Mouse (Mus musculus) spleen, postnatal 36 days (tissue): ENCODE measurements at regions not wholly inside any gene's neighbourhood (a gene's known extent, or its start where the extent isn't known, plus 50 kb on each side); places are given as distances from the start of the nearest gene placed in this dataset.

Experiments
- DNase-seq, 2 experiments: peaks; one replicate each; pipeline ENCODE4 v3.0.0; 2022; ENCODE audit warnings: low spot score in 2 of 2, mixed read lengths in 1 of 2

DNA sequence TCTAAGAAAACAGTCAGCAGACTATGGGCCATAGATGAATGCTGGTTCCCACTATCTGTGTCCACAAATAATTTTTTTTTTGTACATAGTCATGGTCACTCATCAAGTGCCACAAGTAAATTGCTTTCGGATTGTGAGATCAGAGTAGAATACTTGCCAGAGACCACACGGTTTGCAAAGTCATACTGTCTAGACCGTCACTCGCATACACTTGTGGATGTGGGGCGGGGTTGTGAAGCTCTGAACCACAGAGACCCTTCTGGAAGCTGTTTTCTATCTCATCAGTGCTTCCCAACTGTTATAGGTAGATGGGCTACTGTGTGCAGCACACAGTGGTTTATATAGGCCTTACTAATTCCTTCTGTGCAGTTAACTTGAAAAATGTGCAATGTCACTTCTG, 100.9 kb upstream of the Runx1 start:
- DNase-seq = no peak

DNA sequence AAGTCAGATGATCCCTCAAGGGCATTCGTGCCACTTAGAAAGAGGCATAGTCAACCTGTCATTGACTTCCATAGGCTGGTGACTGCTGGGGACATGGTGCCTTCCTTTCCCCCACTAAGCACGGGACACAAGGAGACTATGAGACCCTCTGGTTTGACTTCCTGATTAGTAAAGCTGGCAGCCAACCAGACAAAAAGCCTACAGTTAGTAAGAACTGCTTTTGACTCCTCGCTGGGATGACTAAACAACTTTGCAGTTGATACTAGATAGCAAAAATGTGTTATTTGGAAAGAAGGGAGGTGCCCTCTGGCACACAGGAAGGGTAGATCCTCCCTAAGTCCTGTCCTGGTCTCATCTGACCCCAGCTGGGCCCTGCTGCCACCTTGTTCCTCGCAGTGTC, 95.0 kb upstream of the Runx1 start:
- DNase-seq = no peak

DNA sequence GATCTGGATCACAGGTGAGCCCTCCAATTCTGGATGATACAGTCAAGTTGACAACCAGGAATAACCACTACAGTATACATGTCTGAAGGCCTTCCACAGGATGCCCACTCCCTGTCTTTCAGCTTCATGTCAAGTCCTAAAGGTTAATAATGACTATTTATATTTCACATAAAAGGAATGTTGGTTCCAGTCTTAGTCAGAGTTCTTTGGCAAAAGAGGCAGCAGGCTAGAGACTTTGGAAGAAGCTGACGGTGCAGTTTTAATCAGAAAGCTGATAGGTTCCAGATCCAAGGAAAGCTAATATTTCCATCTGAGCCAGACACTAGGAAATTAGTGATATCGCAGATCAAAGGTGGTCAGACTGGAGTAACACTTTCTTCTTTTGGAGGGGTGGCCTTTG, 91.4 kb upstream of the Runx1 start:
- no peak for DNase-seq

DNA sequence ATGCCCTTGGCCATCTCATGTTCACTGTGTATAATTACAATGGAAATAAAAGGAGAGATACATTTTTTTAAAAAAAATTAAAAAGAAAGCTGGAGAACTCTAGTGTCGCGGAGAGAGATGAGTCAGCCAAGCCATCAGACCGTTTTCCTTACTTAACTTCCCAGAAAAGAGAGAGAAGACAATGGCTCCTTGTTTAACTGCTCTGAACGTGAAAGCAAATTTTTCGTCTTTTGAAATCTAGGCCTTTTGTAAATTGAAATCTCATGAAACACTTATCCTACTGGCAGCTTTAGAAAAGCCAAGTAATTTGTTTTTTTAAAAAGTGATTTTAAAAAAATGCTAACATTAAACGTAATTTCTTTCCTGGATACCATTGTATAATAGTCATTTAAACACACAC, 89.7 kb upstream of the Runx1 start:
- DNase-seq = no peak

DNA sequence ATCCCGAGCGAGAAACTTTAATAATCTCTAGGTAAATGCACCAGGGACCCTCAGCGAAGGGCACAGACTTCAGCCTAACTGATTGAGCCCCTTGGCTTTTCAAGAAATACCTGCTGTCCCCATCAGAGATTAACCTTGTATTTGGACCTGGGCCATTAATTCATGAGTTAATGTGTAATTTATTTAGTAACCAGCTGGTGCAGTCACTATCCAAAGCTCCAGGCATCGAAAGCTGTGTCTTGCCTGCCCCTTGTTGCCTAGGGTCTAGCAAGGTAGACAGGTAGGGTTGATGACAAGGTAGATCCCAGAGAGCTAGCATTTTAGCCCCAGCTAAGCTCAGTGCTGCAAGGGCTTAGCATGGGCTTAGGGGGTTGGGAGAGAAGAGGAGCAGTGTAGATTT, 80.9 kb upstream of the Runx1 start:
- no peak for DNase-seq

DNA sequence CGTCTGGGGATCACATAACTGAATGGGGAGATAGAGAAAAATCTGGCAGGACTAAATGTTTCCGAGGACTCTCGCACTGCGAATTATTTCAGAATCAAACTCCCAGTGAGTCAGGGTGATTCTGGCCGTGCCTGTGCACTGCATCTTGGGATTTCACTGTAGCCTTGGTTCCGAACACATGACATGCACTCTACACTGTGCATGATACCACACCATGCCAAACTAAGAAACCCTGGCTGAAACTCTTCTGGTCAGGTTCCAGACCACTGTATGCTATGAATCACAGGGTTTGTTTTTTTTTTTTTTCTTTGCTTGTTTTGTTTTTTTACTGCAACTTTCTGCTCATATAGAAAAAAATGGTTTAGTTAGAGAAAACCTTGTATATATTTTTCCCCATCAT, 79.7 kb upstream of the Runx1 start:
- DNase-seq = no peak

DNA sequence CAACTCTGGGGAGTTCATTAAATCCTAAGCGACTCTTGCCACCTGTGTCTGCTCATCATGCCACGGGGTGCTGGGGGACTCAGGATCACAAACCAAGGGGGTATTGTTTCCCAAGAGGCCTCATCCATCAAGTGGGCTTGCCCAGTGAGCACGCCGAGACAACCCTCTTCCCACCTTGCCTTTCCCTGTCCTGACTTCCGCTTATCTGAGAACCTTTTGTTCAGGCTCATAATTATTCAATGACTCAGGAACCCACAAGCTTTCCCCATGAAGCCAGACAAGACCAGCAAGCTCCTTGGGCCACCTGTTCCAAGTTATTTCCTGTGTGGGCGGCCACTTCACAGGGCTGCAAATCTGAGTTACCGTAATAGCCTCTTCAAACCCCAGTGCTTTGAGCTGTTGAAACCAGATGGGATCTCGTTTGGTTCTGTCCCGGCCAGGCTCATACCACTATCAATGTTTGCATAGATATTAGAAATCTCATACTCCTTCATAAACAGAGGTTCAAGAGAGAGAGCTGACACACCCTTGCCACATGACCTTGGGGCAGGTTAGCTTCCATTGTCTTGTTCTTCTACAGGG, 78.0 kb upstream of the Runx1 start:
- no peak for DNase-seq

DNA sequence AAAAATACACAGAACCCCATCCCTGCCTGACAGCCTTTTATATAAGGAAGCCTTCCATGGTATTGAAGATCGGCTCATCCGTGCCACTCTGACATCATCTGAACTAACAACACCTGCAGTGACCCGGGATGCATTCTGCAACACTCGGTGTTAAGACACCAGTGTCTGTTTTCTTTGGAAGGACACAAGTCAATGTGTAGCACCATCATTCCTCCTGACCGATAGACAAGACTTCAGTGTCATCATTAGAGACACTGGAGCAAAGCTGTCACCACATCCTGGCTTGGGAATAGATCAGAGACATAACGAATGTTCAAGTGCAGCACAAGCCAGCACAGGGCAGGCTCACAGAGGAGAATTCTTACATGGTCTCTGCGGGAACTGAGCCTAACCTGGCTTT, 77.5 kb upstream of the Runx1 start:
- DNase-seq = no peak

DNA sequence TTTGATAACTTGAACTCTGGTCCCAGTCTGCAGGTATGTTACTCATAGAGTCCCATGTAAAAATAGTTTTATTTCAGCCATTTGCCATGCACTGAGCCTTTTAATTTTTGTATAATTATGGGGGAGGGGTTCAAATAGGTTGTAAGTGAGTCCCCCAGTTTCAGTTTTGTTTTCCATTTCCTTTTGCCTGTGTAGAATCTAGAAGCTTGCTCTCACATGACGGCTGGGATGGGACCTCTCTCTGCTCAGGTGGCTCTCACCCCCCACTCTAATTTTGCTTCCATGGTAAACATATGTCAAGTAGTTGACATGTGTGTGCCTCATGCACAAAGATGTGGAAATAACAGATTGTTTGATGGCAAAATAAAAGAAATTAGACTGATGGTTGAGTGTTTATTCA, 73.8 kb upstream of the Runx1 start:
- DNase-seq = no peak

DNA sequence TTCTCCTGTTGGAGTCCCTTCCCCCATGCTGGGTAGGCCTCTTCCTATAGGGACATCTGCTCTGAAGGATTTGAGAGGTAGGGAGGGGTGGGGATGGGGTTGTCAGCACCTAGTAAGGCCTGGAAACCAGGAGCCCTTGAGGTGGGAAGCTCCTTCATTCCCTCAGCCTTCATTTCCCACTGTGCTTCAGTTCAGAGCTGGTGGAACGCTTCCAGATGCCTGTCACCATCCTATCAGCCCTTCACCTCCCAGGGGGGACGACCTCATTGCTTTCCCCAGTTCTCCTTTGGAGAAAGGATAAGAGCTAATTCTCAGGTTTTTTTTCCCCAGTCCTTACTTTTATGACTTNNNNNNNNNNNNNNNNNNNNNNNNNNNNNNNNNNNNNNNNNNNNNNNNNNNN, 65.8 kb upstream of the Runx1 start:
- DNase-seq = no peak

DNA sequence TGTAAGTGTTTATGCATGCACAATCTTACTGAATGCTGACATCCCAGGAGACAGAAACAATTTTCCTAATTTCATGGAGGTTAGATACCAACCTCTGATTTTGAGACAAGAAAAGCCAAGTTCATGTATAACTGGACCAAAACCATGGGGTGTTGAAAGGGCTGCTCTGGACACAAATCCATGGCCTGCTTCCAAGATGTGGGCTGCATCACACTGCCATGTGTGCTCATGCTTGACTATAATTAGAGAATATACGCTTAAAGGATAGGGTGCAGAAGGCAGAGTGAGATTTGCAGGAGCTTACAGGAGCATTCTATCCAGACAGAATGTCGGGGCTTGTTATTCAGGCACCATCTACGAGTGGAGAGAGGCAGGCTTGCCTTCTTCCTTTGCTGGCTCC, 64.8 kb upstream of the Runx1 start:
- DNase-seq = no peak

DNA sequence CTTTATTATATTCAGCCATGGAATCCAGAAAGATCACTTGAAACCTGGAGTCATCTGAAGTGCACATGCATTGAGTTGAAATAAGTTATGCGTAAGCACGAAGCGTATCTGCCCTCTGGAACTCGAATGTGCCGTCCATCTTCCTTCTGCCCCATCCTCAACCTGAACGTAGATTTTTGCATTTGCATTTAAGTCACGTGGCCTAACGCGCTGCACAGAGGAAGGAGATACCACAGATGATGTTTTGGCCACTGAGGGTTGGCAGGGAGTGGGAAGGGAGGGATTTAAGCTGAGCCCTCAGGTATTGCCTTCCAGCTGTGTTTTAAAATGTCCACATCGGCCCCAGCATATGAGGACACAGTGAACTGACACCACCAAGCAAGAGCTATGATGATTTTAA, 63.6 kb upstream of the Runx1 start:
- no peak for DNase-seq

DNA sequence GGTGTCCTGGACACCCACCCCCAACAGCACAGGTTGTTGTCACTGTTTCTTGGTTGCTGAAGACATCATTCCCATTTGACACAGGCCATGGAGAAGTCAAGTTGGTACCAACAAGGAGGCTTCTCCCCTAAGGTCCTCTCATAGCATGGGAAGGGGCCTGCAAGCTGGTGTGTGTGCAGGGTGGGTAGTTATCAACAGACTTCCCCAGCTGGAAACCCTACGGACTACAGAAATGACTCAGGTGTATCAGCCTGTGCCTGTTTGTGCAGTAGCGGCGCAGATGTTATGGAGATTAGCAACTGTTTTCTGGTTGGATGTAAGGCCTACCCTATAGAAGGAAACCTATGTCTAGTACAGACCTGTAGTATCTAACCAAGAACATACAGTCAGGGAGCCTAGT, 60.3 kb upstream of the Runx1 start:
- no peak for DNase-seq

DNA sequence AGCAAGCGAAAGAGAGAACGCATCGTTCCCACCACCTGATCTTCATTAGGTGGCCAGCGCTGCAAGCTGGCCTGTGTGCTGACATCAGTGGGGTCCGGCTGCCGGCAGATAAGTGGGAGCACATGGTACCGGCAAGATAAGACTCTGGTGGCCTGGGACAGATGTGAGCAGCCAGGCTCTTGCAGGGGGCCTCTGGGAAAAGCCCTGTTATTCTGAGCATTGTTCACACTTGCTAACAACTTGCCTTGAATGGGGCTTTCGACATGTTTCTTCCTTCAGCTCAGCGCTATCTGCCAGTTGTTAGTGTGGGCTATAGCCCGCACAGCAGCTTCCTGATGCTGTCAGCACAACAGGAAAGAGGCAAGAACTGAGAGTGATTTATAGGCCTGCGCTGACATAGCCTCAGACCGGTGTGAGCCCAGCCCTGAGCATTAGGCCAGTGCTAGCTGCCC, 57.9 kb upstream of the Runx1 start:
- peak; percentile 43 to 51 for DNase-seq

DNA sequence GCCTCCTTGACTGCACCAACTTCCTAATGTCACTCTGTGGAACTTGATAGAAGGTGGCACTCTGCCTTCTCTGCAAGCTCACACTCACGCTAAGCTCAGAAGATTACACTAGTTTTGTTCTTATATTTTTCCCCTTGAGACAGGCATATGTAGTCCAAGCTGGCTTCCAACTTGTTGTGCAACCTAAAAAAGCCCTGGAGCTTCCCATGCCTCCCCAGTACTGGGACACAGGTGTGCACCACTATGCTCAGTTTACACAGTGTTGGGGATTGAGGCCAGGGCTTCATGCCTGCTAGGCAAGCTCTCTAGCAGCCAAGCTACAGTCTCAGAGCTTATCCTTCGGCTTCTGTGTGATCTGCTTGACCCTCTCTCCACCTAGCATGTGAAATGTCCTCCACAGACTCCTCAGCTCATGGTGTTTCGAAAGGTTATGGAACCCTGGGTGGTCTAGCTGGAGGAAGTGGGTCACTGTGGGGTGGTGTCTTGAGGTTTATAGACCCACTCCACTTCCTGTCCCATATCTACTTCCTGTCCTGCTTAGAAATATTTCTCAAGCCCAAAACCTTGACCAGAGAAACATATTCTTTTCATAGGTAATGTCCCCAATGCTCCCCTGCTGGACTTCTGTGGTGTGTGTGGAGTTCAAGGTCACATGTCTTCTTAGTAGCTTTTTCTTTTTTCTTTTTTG, 54.6 kb upstream of the Runx1 start:
- no peak for DNase-seq

DNA sequence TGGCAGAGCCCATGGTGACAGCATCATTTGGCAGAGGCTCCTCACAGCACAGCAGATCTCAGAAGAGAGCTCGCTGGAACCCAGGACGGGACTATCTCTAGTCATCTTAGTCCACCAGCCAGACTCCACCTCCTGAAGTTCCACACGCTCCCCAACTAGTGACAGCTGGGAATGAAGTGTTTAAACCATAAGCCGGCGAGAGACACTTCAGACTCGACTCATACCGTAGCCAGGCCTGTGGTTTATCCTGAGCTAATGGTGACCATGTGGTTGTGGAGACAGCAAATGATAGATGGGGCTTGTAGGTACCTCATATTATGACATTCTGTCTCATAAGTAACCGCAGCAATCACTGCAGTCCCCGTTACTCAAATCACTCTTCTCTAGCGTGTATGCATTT, 52.1 kb upstream of the Runx1 start:
- no peak for DNase-seq
